Mouse (Mus musculus): ENCODE data around the gene Igbp1b. TPM values are rescaled to one million over a fixed set of nuclear protein-coding genes. Genes with fewer than 3 reads are reported as not detected.

The Igbp1b gene
- total and polyA plus RNA-seq, 2 experiments from 2014 or later = 0.60 to 0.79 TPM

- Histone ChIP-seq H3K9ac (replicated peaks; ENCODE audit: low read length, poor library complexity, severe bottlenecking) (no peak overlapping the region), H3K27ac (ENCODE audit: low read depth, low read length) (no peak overlapping the region), H3K27me3 (ENCODE audit: insufficient read depth, low read length) (no peaks in the 10 kb centered on the region), H3K4me1 (ENCODE audit: insufficient read depth, low read length) (no peaks in the 10 kb centered on the region), H3K36me3 (ENCODE audit: insufficient read depth, low read length) (no peaks in the 10 kb centered on the region), H3K4me3 (ENCODE audit: low read depth, low read length) (no peak overlapping the region), H3K9me3 (ENCODE audit: low read length) (no peaks in the 10 kb centered on the region), H3K4me2 (ENCODE audit: low read depth, low read length, poor library complexity, severe bottlenecking) (no peak overlapping the region)
- ATAC-seq (ENCODE audit: low FRiP score) (no peak), DNase-seq (ENCODE audit: low spot score) (no peak)
- TF ChIP-seq CTCF (IDR thresholded peaks at IDR 0.05) = no peak
These were observed 37.6 kb downstream of the Igbp1b start for GRCm38 (mm10) chr6:138620786-138621185.

GRCm38 (mm10) chr6:138618396-138618795 is 39.9 kb downstream of the Igbp1b start:
- Histone ChIP-seq H3K9me3 (ENCODE audit: low read length) (no peaks in the 10 kb centered on the region), H3K4me1 (ENCODE audit: insufficient read depth, low read length) (no peaks in the 10 kb centered on the region), H3K27ac (ENCODE audit: low read depth, low read length) (no peak overlapping the region), H3K4me2 (ENCODE audit: low read depth, low read length, poor library complexity, severe bottlenecking) (no peak overlapping the region), H3K9ac (replicated peaks; ENCODE audit: low read length, poor library complexity, severe bottlenecking) (no peak overlapping the region), H3K4me3 (ENCODE audit: low read depth, low read length) (no peak overlapping the region), H3K27me3 (ENCODE audit: insufficient read depth, low read length) (no peaks in the 10 kb centered on the region), H3K36me3 (ENCODE audit: insufficient read depth, low read length) (no peaks in the 10 kb centered on the region)
- no peak for ATAC-seq (ENCODE audit: low FRiP score)
- WGBS = 91% methylated on average over 3 of the region's 3 CpGs
- DNase-seq (ENCODE audit: low spot score) = no peak
- TF ChIP-seq CTCF (IDR thresholded peaks at IDR 0.05) = no peak

Other genes with a start within 250 kb of the Igbp1b start
- 145 and 197 TPM in 2 replicates for gene Lmo3, start 76.6 kb downstream of the Igbp1b start, total RNA-seq (2014; rRNA removed)
- 148 and 149 TPM in 2 replicates for gene Lmo3, start 76.6 kb downstream of the Igbp1b start, polyA plus RNA-seq (2015; fragmentation: Nextera tagmentation; extraction: Ambion mirVana)

Data from midbrain, postnatal 0 days (tissue).